Mouse (Mus musculus): Measurements from ENCODE around the gene 1700029P11Rik.
A peak's percentile ranks its signal among the peaks of the same experiment; 100 is the strongest.
"Not testable (repeated sequence)": the region's sequence is repeated elsewhere in the genome, so short reads cannot be mapped to it uniquely, and the experiment has no call there.

Gene 1700029P11Rik

GRCm38 (mm10) chr15:81958906-81959305 is 21.4 kb upstream of the 1700029P11Rik start:
- no peak for DNase-seq (ENCODE audit: low spot score)

- DNase-seq (ENCODE audit: low spot score): peak; percentile 99
Observed at GRCm38 (mm10) chr15:81960171-81961077, 19.9 kb upstream of the 1700029P11Rik start, which contains the start of gene Pmm1. Gene Pmm1, minus strand, starts transcription at chr15:81960930.

GRCm38 (mm10) chr15:81961078-81961451 is 19.3 kb upstream of the 1700029P11Rik start:
- no peak for DNase-seq (ENCODE audit: low spot score)

- no peak for DNase-seq (ENCODE audit: low spot score)
Observed at GRCm38 (mm10) chr15:81964262-81964661, 16.1 kb upstream of the 1700029P11Rik start.

GRCm38 (mm10) chr15:81964980-81965545 is 15.3 kb upstream of the 1700029P11Rik start:
- DNase-seq (ENCODE audit: low spot score): no peak

- no peak for DNase-seq (ENCODE audit: low spot score)
Observed at GRCm38 (mm10) chr15:81966062-81966829, 14.1 kb upstream of the 1700029P11Rik start.

- DNase-seq (ENCODE audit: low spot score): no peak
Observed at GRCm38 (mm10) chr15:81967821-81968220, 12.5 kb upstream of the 1700029P11Rik start.

- DNase-seq (ENCODE audit: low spot score): no peak
Observed at GRCm38 (mm10) chr15:81968447-81968846, 11.9 kb upstream of the 1700029P11Rik start.

GRCm38 (mm10) chr15:81969173-81969572 is 11.2 kb upstream of the 1700029P11Rik start:
- DNase-seq (ENCODE audit: low spot score): no peak

- not testable (repeated sequence) for DNase-seq (ENCODE audit: low spot score)
Observed at GRCm38 (mm10) chr15:81969635-81970034, 10.7 kb upstream of the 1700029P11Rik start.

GRCm38 (mm10) chr15:81970498-81970897 is 9.8 kb upstream of the 1700029P11Rik start:
- DNase-seq (ENCODE audit: low spot score): not testable (repeated sequence)

GRCm38 (mm10) chr15:81975156-81975555 is 5.2 kb upstream of the 1700029P11Rik start:
- not testable (repeated sequence) for DNase-seq (ENCODE audit: low spot score)

GRCm38 (mm10) chr15:81982173-81982572 is 1.8 kb downstream of the 1700029P11Rik start:
- no peak for DNase-seq (ENCODE audit: low spot score)

- DNase-seq (ENCODE audit: low spot score): no peak
Observed at GRCm38 (mm10) chr15:81985267-81986161, 5.2 kb downstream of the 1700029P11Rik start.

GRCm38 (mm10) chr15:81987646-81988045 is 7.3 kb downstream of the 1700029P11Rik start, which contains the start of gene Xrcc6:
Gene Xrcc6, plus strand, starts transcription at chr15:81987835.
- no peak for DNase-seq (ENCODE audit: low spot score)

GRCm38 (mm10) chr15:81989371-81990062 is 9.2 kb downstream of the 1700029P11Rik start:
- DNase-seq (ENCODE audit: low spot score): peak; percentile 81

- DNase-seq (ENCODE audit: low spot score): no peak
Observed at GRCm38 (mm10) chr15:81990549-81990948, 10.2 kb downstream of the 1700029P11Rik start.

GRCm38 (mm10) chr15:81993992-81994391 is 13.7 kb downstream of the 1700029P11Rik start:
- DNase-seq (ENCODE audit: low spot score): no peak

- DNase-seq (ENCODE audit: low spot score): no peak
Observed at GRCm38 (mm10) chr15:82004257-82004656, 23.9 kb downstream of the 1700029P11Rik start.

- no peak for DNase-seq (ENCODE audit: low spot score)
Observed at GRCm38 (mm10) chr15:82011947-82012346, 31.6 kb downstream of the 1700029P11Rik start.

Measured in ovary, postnatal 36 days (tissue).